Mouse (Mus musculus) neural tube, embryonic 12.5 days (tissue): Measurements from ENCODE around the gene Ndrg4. TPM values are rescaled to one million over a fixed set of nuclear protein-coding genes. Genes with fewer than 3 reads are reported as not detected.

Experiments used
- ATAC-seq: fragments of 200-750 bp; cut with Nextera tagmentation; 2 replicates; pipeline ENCODE4 v1.8.0; 2017; ENCODE audit warnings: low read depth, mild to moderate bottlenecking, moderate TSS enrichment, moderate library complexity; ENCODE audit not compliant: low FRiP score
- H3K27ac ChIP-seq: fragments of 300-500 bp; sonication (generic); 2 replicates; pipeline ENCODE4 v1.5.1; 2016
- H3K27me3 ChIP-seq: fragments of 300-500 bp; sonication (generic); replicated peaks from 2 replicates; pipeline ENCODE4 v1.6.1; 2016; ENCODE audit warnings: mild to moderate bottlenecking
- H3K36me3 ChIP-seq: fragments of 300-500 bp; sonication (generic); 2 replicates; pipeline ENCODE4 v1.6.1; 2016; ENCODE audit warnings: mild to moderate bottlenecking
- H3K4me1 ChIP-seq: fragments of 300-500 bp; sonication (generic); 2 replicates; pipeline ENCODE4 v1.6.1; 2016
- H3K4me2 ChIP-seq: fragments of 300-500 bp; sonication (generic); replicated peaks from 2 replicates; pipeline ENCODE4 v1.6.1; 2016; ENCODE audit warnings: mild to moderate bottlenecking
- H3K4me3 ChIP-seq: fragments of 300-500 bp; sonication (generic); 2 replicates; pipeline ENCODE4 v1.5.1; 2016
- H3K9ac ChIP-seq: fragments of 300-500 bp; sonication (generic); 2 replicates; pipeline ENCODE4 v1.6.1; 2016; ENCODE audit warnings: mild to moderate bottlenecking
- H3K9me3 ChIP-seq: fragments of 300-500 bp; sonication (generic); 2 replicates; pipeline ENCODE4 v1.6.1; 2016; ENCODE audit warnings: mild to moderate bottlenecking
- WGBS: fragments of 180-500 bp; shearing (Covaris S2); methylation state at CpG from one replicate; pipeline ENCODE4 v1.1.7; 2016; 5-methylcytosine and 5-hydroxymethylcytosine counted together
- microRNA-seq: library from miRNA; unstranded; fragments of <30 nt; microRNA quantifications from one replicate; pipeline ENCODE4, GENCODE M21; 2017
- polyA plus RNA-seq: library from polyadenylated mRNA; unstranded; fragments of >200 nt; fragmentation: Nextera tagmentation; extraction: Ambion mirVana; gene quantifications from 2 replicates; pipeline ENCODE4 v1.2.1, GENCODE M21; 2016

The Ndrg4 gene
- polyA plus RNA-seq, 1 experiment from 2014 or later = 145 TPM

GRCm38 (mm10) chr8:95751924-95752323 lies 75.1 kb downstream of the Ndrg4 start:
- peaks cover 86% of the 10 kb centered on the region for H3K36me3 ChIP-seq
- 97% methylated on average over 1 of the region's 1 CpGs for WGBS

GRCm38 (mm10) chr8:95760323-95760722 lies 83.5 kb downstream of the Ndrg4 start:
- no peaks in the 10 kb centered on the region for H3K27me3 ChIP-seq
- H3K27ac ChIP-seq = no peak overlapping the region
- WGBS = 94% methylated on average over 6 of the region's 6 CpGs
- ATAC-seq = no peak
- H3K4me2 ChIP-seq = no peak overlapping the region
- H3K4me1 ChIP-seq = no peaks in the 10 kb centered on the region
- no peak overlapping the region for H3K9ac ChIP-seq
- H3K4me3 ChIP-seq = no peak overlapping the region
- peaks cover 76% of the 10 kb centered on the region for H3K36me3 ChIP-seq
- H3K9me3 ChIP-seq = no peaks in the 10 kb centered on the region

More at GRCm38 (mm10) chr8:95751924-95752323, 75.1 kb downstream of the Ndrg4 start:
- Histone ChIP-seq H3K27me3 (no peaks in the 10 kb centered on the region), H3K4me2 (no peak overlapping the region), H3K4me3 (no peak overlapping the region), H3K9me3 (no peaks in the 10 kb centered on the region), H3K9ac (no peak overlapping the region), H3K4me1 (no peaks in the 10 kb centered on the region), H3K27ac (no peak overlapping the region)
- ATAC-seq = no peak

GRCm38 (mm10) chr8:95764133-95764532 lies 87.4 kb downstream of the Ndrg4 start:
- no peak overlapping the region for H3K9ac ChIP-seq
- 91% methylated on average over 1 of the region's 1 CpGs for WGBS
- no peaks in the 10 kb centered on the region for H3K9me3 ChIP-seq
- no peak overlapping the region for H3K27ac ChIP-seq
- H3K4me1 ChIP-seq = no peaks in the 10 kb centered on the region
- peaks cover 76% of the 10 kb centered on the region for H3K36me3 ChIP-seq
- no peak overlapping the region for H3K4me2 ChIP-seq
- no peaks in the 10 kb centered on the region for H3K27me3 ChIP-seq
- no peak overlapping the region for H3K4me3 ChIP-seq
- ATAC-seq = no peak

Small RNA genes lying within 50 kb of the gene (microRNA-seq; reads per million reads assigned to microRNA genes)
- gene Mir7073 = 1.5 reads per million

Other genes with a start within 250 kb of the Ndrg4 start
- gene Cfap20, start 242.1 kb upstream of the Ndrg4 start, polyA plus RNA-seq = 124 and 127 TPM in 2 replicates
- gene Csnk2a2, start 186.9 kb upstream of the Ndrg4 start, polyA plus RNA-seq = 9.1 and 12.6 TPM in 2 replicates
- 0.20 TPM in 1 of 2 replicates, not detected in the other for gene Ccdc113, start 142.9 kb upstream of the Ndrg4 start, polyA plus RNA-seq
- gene Prss54, start 100.6 kb upstream of the Ndrg4 start, polyA plus RNA-seq = not detected in 2 replicates
- gene Gins3, start 43.5 kb upstream of the Ndrg4 start, polyA plus RNA-seq = 16.1 and 17.2 TPM in 2 replicates
- gene Setd6, start 38.9 kb downstream of the Ndrg4 start, polyA plus RNA-seq = 16.6 and 23.0 TPM in 2 replicates
- 67.5 and 73.7 TPM in 2 replicates for gene Cnot1, start 130.5 kb downstream of the Ndrg4 start, polyA plus RNA-seq
- gene Sap18b, start 148.4 kb downstream of the Ndrg4 start, polyA plus RNA-seq = 355 and 356 TPM in 2 replicates
- 19.8 and 21.4 TPM in 2 replicates for gene Slc38a7, start 176.6 kb downstream of the Ndrg4 start, polyA plus RNA-seq
- 182 and 196 TPM in 2 replicates for gene Got2, start 211.6 kb downstream of the Ndrg4 start, polyA plus RNA-seq